Mouse (Mus musculus) stomach, postnatal 0 days (tissue): Measurements from ENCODE around the gene Olfr279. TPM values are rescaled to one million over a fixed set of nuclear protein-coding genes. Genes with fewer than 3 reads are reported as not detected.
"Not testable (repeated sequence)": the region's sequence is repeated elsewhere in the genome, so short reads cannot be mapped to it uniquely, and the experiment has no call there.

Source experiments
- ATAC-seq: fragments of 200-750 bp; cut with Nextera tagmentation; 2 replicates; pipeline ENCODE4 v1.8.0; 2017; ENCODE audit not compliant: low FRiP score, low TSS enrichment
- DNase-seq: peaks from one replicate; pipeline ENCODE4 v3.0.0-alpha.2; 2016; ENCODE audit warnings: low spot score
- H3K27ac ChIP-seq: fragments of 300-500 bp; sonication (generic); replicated peaks from 2 replicates; pipeline ENCODE4 v1.5.1; 2014; ENCODE audit warnings: mild to moderate bottlenecking, control low read depth
- H3K27me3 ChIP-seq: fragments of 300-500 bp; sonication (generic); 2 replicates; pipeline ENCODE4 v1.6.1; 2014; ENCODE audit warnings: low read length; ENCODE audit not compliant: control insufficient read depth, insufficient read depth
- H3K36me3 ChIP-seq: fragments of 300-500 bp; sonication (generic); 2 replicates; pipeline ENCODE4 v1.6.1; 2014; ENCODE audit warnings: low read length, mixed read lengths; ENCODE audit not compliant: control insufficient read depth, insufficient read depth
- H3K4me1 ChIP-seq: fragments of 300-500 bp; sonication (generic); replicated peaks from 2 replicates; pipeline ENCODE4 v1.6.1; 2014; ENCODE audit warnings: antibody characterized with exemption; ENCODE audit not compliant: control insufficient read depth, insufficient read depth
- H3K4me2 ChIP-seq: fragments of 300-500 bp; sonication (generic); replicated peaks from 2 replicates; pipeline ENCODE4 v1.6.1; 2014; ENCODE audit warnings: low read depth, mild to moderate bottlenecking, control low read depth, moderate library complexity
- H3K4me3 ChIP-seq: fragments of 300-500 bp; sonication (generic); 2 replicates; pipeline ENCODE4 v1.5.1; 2014; ENCODE audit warnings: low read depth, low read length, control low read depth
- H3K9ac ChIP-seq: fragments of 300-500 bp; sonication (generic); 2 replicates; pipeline ENCODE4 v1.6.1; 2014; ENCODE audit warnings: mild to moderate bottlenecking, low read length, control low read depth, mixed read lengths
- H3K9me3 ChIP-seq: fragments of 300-500 bp; sonication (generic); 2 replicates; pipeline ENCODE4 v1.6.1; 2016; ENCODE audit warnings: low read length; ENCODE audit not compliant: control insufficient read depth
- CTCF ChIP-seq: IDR thresholded peaks from 2 replicates; pipeline ENCODE4 v1.5.1; 2016; ENCODE audit warnings: antibody characterized with exemption, low read depth, mild to moderate bottlenecking, moderate library complexity
- EP300 ChIP-seq: optimal IDR thresholded peaks from 2 replicates; pipeline ENCODE3; 2016; ENCODE audit warnings: antibody characterized with exemption
- WGBS: fragments of 180-500 bp; shearing (Covaris S2); extraction: QIAGEN DNeasy Blood & Tissue Kit; methylation state at CpG from one replicate; pipeline ENCODE4 v1.1.7; 2014; 5-methylcytosine and 5-hydroxymethylcytosine counted together
- polyA plus RNA-seq: library from polyadenylated mRNA; unstranded; fragments of >200 nt; fragmentation: Nextera tagmentation; extraction: Ambion mirVana; gene quantifications from 2 replicates; pipeline ENCODE4 v1.2.1, GENCODE M21; 2015

The Olfr279 gene
- polyA plus RNA-seq, 1 experiment from 2014 or later: not detected

- ATAC-seq (peak; percentile 45; the same call in 1 of the 2 replicates), DNase-seq (no peak)
- TF ChIP-seq EP300: no peak
- no peak for TF ChIP-seq CTCF
- Histone ChIP-seq H3K4me3 (no peak overlapping the region), H3K4me1 (no peaks in the 10 kb centered on the region), H3K36me3 (no peaks in the 10 kb centered on the region), H3K27ac (peak overlapping the region; percentile 58; the same call in 1 of the 2 replicates), H3K9me3 (no peaks in the 10 kb centered on the region), H3K4me2 (peak overlapping the region; percentile 18; the same call in 1 of the 2 replicates), H3K9ac (no peak overlapping the region), H3K27me3 (no peaks in the 10 kb centered on the region)
- WGBS: 26% methylated on average over 17 of the region's 17 CpGs
Measured at GRCm38 (mm10) chr15:98512799-98513321, 20.7 kb downstream of the Olfr279 start.

- H3K27me3 ChIP-seq, DNase-seq, H3K9me3 ChIP-seq, H3K4me2 ChIP-seq, H3K27ac ChIP-seq, H3K4me1 ChIP-seq, H3K9ac ChIP-seq, ATAC-seq, H3K36me3 ChIP-seq, H3K4me3 ChIP-seq: not testable (repeated sequence)
- 58% methylated on average over 3 of the region's 3 CpGs for WGBS
Measured at GRCm38 (mm10) chr15:98513676-98514075, 21.5 kb downstream of the Olfr279 start.

- no peak for DNase-seq
- 84% methylated on average over 8 of the region's 8 CpGs for WGBS
Measured at GRCm38 (mm10) chr15:98514146-98514545, 21.9 kb downstream of the Olfr279 start.

GRCm38 (mm10) chr15:98514845-98515244, 22.6 kb downstream of the Olfr279 start:
- not testable (repeated sequence) for H3K27ac ChIP-seq, H3K36me3 ChIP-seq, H3K9ac ChIP-seq, H3K9me3 ChIP-seq, ATAC-seq, H3K4me2 ChIP-seq, H3K4me1 ChIP-seq, H3K4me3 ChIP-seq, DNase-seq, H3K27me3 ChIP-seq
- 77% methylated on average over 2 of the region's 2 CpGs for WGBS

More at GRCm38 (mm10) chr15:98514146-98514545, 21.9 kb downstream of the Olfr279 start:
- Histone ChIP-seq H3K27me3 (no peaks in the 10 kb centered on the region), H3K9ac (no peak overlapping the region), H3K36me3 (peaks cover 5% of the 10 kb centered on the region; the same call in 1 of the 2 replicates), H3K27ac (no peak overlapping the region), H3K4me1 (no peaks in the 10 kb centered on the region), H3K4me3 (no peak overlapping the region), H3K4me2 (no peak overlapping the region), H3K9me3 (no peaks in the 10 kb centered on the region)
- no peak for ATAC-seq
- TF ChIP-seq CTCF: no peak
- no peak for TF ChIP-seq EP300

- ATAC-seq (no peak), DNase-seq (peak; percentile 64)
- H3K27me3 ChIP-seq: no peaks in the 10 kb centered on the region
- H3K9ac ChIP-seq: no peak overlapping the region
- no peaks in the 10 kb centered on the region for H3K4me1 ChIP-seq
- H3K4me3 ChIP-seq: no peak overlapping the region
- peaks cover 16% of the 10 kb centered on the region for H3K36me3 ChIP-seq
- WGBS: 69% methylated on average over 16 of the region's 16 CpGs
- no peaks in the 10 kb centered on the region for H3K9me3 ChIP-seq
- H3K4me2 ChIP-seq: no peak overlapping the region
- TF ChIP-seq EP300 (no peak), CTCF (peak; percentile 96)
- H3K27ac ChIP-seq: no peak overlapping the region
Measured at GRCm38 (mm10) chr15:98517380-98518355, 25.5 kb downstream of the Olfr279 start.

- H3K4me3 ChIP-seq: no peak overlapping the region
- DNase-seq: no peak
- no peak overlapping the region for H3K4me2 ChIP-seq
- TF ChIP-seq CTCF: no peak
- TF ChIP-seq EP300: no peak
- ATAC-seq: no peak
- no peak overlapping the region for H3K9ac ChIP-seq
- WGBS: 98% methylated on average over 3 of the region's 3 CpGs
- no peak overlapping the region for H3K27ac ChIP-seq
- no peaks in the 10 kb centered on the region for H3K27me3 ChIP-seq
- peaks cover 22% of the 10 kb centered on the region for H3K36me3 ChIP-seq
- no peaks in the 10 kb centered on the region for H3K9me3 ChIP-seq
- no peaks in the 10 kb centered on the region for H3K4me1 ChIP-seq
Measured at GRCm38 (mm10) chr15:98521245-98521644, 29.0 kb downstream of the Olfr279 start.
